Mouse (Mus musculus) heart, adult 8-10 months (tissue): ENCODE measurements around the gene Srrm3. TPM values are rescaled to one million over a fixed set of nuclear protein-coding genes. Genes with fewer than 3 reads are reported as not detected.

Source experiments
- DNase-seq: peaks from one replicate; pipeline ENCODE4 v3.0.0; 2022; ENCODE audit warnings: low spot score
- total RNA-seq, 4 experiments: library from RNA; stranded (reverse); gene quantifications; 2 replicates each; pipeline ENCODE4 v1.2.4; 2022

Gene Srrm3
- total RNA-seq, 4 experiments from 2014 or later, result not detected

DNA sequence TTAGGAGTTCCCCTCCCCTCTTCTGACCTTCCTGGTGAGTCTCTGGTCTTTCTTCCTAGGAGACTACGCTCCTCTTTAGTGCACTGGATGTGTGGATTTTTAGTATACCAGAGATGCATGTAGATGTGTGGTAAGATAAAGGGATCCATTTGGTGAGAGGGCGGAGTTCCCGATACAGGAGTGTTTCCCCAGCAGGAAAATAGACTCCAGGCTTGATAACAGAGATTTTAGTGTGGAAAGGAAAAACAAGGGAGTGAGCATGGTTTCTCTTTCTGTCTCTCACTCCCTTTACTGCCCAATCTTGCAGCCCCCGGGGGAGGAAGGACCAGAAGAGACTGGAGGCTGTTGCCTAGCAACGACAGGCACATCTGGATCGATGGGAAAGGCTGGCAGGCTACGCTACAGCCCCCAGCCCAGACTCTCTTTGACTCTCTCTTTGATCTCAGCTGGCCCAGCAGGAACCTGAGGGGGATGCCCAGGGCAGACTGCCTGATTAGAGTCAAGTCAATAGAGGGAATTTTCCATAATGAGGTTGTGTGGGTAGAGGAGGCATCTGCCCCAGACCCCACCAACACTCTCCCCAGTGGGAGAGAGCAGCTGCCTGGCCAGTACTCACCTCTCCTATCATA lies 15.7 kb downstream of the Srrm3 start:
- DNase-seq, result no peak

DNA sequence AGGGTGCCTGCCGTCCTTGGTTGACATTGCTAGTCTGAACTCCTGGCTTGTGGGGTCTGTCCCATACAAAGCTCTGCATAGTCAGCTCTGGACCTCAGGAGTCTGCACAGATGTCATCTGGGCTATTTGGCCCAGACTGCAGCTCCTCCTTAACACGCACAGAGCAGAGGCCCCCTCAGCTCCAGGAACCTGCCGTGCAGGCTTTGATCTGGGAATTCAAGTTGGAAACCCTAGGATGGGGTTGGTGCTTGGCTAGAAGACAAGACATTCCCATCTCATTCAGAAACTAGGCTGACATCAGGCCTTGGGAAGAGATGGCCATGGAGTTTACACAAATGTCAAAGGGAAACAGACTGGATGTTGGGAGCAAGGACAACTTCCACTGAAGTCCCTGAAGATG lies 17.8 kb downstream of the Srrm3 start:
- DNase-seq, result no peak

DNA sequence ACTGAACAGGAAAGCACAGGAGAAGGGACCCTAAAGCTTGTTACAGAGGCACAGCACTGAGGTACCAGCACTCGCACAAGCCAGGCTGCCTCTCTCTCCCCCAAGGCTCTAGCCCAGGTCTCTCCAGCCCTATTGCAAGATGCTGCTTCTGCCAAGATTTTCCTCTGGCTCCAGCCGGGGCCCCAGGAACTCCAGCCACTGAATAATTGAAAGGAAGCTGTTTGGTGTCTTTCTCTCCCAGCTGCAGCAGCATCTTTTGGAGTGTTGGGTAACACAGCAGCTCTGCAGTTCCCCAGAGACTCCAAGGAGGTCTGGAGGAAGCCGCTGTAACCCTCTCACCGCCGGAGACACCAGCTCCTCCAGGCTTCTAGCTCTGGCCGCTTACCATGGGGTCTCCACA lies 19.5 kb downstream of the Srrm3 start:
- no peak for DNase-seq

DNA sequence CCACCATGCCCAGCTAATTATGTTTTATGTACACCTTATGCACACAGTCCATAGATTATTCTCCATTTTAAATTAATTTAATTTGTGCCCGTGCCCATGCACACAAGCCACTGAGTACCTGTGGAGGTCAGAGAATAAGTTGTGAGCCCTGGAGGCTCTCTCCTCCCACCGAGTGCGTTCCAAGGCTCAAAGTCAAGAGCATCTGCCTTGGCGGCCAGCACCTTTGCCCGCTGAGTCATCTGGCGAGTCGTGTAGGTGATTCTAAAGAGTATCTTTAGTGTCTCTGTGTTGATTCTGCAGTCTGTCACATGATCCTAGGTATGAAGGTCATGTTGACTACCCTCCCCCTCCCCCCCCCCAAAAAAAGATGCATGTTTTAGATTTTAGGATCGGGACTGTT lies 22.7 kb downstream of the Srrm3 start:
- no peak for DNase-seq

DNA sequence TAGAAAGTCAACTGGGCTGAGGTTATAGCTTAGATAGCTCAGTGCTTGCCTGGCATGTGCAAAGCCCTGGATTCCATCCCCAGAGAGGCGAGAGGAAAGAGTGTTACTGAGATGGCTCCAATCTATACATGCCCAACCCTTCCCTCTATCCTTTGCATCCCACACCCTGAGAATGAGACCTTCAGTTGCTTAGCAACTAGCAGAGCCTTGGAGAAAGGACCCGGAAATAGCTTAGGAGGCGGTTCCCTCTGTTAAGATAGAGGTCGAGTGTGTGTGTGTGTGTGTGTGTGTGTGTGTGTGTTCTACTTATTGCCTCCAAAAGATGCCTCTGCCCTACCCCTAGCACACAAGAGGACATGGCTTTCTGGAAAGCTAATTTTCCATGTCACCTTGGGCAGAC lies 26.0 kb downstream of the Srrm3 start:
- DNase-seq, result no peak

DNA sequence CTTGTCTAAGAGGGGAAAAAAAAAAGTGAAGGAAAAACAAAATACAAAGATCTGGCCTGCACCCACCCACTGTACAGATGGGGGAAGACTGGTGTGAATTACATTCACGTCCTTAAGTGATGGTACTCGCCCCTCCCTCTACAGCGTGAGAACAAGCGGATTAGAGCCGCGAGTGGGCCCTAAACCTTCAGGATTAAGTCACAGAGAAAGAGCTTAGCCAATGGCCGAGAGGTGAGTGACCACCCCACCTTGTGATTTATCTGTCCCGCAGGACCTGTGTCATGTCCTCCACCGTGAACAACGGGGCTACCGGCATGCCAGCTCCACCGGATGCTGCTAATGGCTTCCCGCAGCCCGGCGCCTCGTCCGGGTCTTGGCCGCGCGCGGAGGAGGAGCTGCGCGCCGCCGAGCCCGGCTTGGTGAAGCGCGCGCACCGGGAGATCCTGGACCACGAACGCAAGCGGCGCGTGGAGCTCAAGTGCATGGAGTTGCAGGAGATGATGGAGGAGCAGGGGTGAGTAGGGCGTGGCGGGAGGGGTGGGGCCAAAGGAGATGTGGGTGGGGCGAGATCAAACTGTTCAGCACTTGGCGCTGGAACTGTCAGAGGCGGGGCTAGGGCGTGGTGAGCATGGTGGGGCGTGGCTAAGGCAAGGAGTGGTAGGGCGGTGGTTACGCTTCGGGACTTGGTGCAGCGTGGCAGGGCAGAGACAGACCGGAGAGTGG lies 28.2 kb downstream of the Srrm3 start:
- no peak for DNase-seq

DNA sequence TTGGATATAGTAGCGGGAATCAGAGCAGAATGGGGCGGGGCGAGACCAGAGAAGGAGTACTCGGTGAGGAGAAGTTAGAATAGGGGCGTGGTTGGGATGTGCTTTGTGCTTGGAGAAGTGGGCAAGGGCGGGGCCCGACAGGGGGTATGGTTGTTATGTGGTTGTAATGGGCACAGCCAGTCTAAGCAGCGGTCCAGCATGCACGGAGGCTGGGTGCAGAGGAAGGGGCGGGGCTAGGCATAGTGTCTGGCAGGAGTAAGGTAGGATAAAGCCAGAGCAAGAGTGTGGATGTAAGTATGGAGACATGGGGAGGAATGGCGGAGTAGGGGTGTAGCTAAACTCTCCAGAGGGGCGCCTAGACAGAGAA lies 28.8 kb downstream of the Srrm3 start:
- DNase-seq, result no peak

DNA sequence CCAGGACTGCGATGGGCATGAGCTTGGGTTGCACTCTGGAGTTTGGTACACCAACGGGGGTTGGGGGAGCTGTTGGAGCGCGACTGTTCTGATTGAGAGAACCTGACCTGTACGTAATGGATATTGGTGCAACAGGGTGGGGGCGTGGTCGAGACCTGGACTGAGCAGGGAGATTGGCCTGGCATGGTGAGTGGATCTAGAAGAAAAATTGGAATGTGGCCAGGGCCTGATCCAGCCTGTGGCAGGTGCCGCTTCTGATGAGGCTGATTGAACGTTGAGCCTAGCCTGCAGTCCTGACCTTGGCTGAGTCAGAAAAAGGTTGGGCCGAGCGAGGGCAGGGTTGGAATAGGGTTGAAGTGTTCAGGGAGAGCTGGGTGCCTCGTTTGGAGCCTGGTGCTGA lies 29.3 kb downstream of the Srrm3 start:
- no peak for DNase-seq

DNA sequence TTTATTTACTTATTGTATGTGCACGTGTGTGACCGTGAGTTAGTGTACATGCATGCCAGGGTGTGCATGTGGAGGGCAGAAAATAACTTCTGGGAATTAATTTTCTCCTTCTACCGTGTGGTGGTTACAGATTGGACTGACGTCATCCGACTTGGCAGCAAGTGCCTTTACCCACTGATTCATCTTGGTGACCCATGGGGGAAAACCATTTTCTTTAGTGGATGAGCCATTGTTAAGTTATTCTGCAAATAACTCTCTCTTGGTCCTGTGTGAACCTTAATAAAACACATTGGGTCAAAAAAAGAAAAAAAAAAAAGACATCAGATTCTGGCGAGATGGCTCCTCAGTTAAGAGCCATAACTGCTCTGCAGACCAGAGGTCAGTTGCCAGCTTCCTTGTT lies 35.0 kb downstream of the Srrm3 start:
- no peak for DNase-seq

DNA sequence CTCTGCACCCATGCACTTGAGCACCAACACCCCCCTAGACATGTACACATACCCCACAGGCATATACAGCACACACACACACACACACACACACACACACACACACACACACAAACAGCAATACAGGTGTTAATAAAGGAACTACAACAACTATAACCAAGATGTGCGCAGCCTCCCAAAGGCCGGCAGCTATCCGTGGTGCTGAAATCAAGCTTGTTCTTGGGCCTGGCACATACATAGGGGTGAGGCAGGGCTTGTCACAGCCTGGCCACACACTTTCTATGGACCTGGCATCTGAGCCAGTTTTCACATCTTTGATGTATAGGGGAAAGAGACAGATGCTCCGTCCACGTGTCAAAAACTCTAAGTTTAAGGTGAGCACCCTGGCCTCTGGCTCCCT lies 36.7 kb downstream of the Srrm3 start:
- DNase-seq, result no peak

DNA sequence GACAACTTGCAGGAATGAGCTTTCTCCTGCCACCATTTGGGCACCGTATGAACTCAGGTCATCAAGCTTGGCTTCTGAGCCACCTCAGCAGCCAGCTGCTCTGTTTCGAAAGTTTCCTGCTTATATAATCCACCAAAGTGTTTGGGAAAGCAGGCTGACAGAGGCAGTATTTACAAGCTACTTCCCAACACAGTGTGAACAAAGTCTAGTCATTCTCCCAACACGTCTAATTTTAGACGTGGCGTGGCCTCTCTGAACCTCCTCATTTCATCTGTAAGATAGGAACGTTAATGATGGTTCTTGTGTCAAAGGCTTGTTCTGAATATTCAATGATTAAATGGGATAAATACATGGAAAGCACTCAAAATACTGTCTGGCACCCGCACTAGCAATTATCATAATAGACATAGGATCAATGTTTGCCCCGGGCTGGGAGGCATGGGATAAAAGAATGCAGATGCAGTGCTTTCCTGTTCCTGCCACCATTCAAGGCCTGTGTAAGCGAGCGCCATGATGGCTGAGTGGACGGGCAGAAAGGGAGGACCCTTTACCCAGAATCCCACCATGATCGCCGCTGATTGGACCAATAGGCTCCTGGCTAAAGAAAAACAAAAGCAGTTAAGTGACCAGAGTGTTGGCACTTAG lies 39.1 kb downstream of the Srrm3 start:
- DNase-seq, result no peak

DNA sequence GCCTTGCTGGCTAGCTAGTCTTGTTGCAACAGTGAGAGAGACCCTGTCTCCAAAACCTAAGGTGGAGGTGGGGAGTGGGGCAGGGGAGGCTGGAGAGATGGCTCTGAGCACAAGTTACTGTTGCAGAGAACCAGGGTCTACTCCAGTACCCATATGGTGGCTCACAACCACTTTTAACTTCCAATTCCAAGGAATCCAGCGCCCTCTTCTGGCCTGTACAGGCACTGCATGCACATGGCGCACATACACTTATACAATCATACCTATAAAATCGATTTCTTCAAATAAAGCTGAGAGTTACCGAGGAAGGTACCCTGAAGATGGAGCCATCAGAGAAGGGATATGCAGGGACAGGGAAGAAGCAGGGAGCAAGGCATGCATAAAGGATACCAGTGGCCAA lies 40.8 kb downstream of the Srrm3 start:
- DNase-seq, result no peak

DNA sequence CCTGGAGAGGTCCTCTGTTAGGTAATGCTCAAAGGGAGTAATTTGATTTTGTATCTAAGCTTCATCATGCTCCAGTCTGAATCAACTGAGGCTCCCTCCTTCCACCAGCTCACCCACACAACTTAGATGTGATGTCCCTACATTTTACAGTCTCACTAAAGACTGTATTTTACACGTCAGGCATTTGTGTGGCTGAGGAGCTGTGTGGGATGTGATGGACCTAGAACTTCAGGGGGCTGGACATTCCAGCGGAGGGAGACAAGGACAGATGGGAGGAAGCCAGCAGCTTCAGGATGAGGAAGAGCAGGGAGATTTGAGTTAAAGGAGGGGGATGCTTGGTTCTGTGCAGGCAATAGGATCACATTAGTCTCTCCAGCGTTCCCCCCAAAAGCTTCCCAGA lies 41.2 kb downstream of the Srrm3 start:
- no peak for DNase-seq

DNA sequence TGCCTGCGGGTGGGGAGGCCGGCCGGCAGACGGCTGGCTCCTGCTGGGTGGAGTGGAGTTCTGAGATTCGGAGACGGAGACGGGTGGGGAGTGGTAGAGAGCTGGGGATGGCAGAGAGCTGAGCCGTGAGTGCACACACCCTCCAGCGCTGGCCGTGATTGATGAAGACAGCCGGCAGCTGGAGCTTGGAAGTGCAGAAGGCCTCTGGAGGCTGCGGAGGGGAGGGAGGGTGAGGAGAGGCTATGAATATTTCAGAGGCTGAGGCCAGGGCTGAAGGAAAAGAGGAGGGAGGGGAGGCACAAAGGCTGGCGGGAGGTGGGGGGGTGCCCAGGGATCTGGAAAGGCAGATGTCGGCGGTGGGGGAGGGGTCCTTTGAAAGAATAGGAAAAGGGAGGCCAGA lies 44.3 kb downstream of the Srrm3 start:
- no peak for DNase-seq

DNA sequence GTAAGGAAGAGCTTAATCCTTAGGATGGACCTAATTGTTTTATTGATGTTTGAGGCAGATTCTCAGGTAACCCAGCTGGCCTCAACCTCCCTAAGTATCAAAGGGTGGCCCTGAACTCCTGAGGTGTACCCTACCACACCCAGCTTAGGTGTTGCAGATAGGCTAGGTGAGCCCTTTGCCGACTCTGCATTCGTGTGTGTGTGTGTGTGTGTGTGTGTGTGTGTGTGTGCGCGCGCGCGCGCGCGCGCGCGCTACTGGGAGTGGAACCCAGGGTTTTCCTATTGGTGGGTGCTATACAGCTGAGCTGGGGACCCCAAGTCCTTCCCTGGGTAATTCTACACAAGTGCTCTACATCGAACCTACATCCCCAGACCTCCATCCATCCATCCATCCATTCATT lies 44.8 kb downstream of the Srrm3 start:
- no peak for DNase-seq

DNA sequence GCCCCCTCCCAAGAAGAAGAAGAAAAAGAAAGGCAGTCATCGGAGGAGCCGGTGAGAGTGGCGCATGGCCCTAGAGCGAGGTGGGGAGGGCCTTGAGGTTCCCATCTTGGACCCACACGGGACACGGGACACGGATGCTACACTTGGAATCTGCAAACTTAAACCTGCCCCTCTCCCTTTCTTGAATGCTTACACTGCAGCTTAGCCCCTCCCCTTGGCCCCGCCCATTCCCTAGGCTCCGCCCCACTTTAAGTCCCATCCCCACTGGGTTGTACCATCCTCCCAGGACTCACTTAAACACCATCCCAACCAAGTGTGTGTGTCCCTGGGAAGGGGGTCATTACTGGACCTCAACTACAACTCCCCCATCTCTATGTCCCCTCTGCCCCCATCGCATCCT lies 45.7 kb downstream of the Srrm3 start:
- no peak for DNase-seq

DNA sequence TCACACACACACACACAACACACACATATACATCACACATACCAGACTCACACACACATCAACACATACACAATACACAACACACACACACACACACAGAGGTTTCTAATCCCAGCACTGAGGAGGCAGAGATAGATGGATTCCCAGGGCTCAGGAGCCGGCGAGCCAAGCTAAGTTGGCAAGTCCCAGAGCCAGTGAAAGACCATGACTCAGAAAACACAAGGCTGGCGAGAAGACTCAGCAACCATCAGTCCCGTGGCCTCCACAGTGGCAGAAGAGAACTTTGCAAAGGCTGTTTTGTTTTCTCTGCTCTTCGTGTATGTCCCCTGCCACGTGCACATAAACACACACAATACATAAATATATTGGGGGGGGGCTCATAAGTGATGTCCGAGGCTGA lies 47.0 kb downstream of the Srrm3 start:
- DNase-seq, result no peak

DNA sequence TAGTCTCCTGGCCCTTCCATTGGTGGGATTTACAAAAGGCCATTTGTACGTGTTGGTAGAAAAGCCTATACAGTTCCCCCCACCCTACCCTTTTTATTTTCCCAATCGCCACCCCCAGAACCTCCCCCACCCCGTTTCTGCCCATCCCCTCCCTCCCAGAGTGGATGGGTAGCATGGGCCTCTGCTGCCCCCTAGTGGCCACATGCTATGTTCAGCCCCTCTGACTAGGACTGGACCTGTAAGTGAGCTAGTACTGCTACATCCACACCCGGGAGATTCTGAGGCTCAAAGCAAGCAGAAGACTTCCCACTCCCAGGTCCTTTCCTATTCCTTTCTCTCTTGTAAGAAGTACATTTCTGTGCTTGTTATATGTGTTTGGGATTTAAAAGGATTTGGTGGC lies 48.5 kb downstream of the Srrm3 start:
- peak; percentile 44 for DNase-seq

DNA sequence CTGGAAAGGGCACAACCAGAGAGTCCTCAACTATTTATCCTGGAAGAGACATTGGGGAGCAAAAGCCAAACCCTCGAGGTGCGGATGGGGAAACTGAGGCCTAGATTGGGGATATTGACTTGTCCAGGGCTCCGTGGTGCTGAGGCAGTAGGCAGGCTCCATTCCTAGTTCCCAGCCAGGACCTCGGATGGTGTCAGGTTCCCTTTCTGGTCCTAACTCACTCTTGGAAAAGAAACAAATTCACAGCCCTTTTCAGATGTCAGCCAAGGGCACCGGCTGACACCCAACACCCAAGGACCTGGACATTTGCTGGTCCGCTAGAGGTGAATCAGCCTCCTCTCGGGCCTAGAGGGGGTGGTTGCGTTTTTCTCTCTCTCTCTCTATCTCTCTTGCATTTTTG lies 60.0 kb downstream of the Srrm3 start:
- no peak for DNase-seq

DNA sequence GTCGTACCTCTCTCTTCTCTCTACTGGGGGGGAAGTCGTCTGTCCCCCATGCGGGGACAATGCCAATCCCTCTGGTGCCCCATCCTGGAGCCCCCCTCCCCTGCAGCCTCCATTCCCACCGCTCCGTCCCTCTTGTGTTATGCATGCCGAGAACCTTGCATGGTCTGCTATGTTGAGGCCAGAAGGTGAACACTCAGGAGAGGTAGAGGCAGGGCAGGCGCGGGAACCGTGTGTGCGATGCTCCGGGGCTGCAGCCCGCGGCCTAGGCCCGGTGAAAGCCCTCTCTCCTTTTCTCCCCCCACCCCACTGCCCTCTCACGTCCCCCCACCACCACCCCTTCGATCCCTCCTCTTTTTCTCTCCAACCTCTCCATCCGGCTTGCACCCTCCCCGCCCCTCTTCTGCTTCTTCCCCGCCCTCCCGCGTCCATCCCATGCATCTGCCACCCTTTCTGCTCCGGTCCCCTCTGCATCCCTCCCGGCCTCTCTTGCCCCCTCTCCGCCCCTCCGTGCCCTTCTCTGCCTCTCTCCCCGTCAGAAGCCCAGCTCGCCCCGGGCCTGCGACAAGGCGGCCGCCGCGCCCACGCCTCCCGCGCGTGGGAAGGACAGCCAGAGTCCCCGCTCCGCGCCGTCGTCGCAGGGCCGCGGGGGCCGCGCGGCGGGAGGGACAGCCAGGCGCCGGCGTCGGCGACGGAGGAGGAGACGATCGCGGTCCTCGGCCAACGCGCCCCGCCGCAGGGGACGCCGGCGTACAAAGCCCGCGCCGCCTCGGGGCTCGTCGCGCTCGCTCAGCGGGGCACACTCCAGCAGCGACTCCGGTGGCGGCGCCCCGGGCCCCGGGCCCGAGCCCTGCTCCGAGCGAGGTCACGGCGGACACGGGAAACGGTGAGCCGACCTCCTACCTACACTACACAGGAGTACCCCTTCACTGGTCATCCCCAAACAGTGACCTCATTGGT lies 61.2 kb downstream of the Srrm3 start:
- DNase-seq, result no peak

DNA sequence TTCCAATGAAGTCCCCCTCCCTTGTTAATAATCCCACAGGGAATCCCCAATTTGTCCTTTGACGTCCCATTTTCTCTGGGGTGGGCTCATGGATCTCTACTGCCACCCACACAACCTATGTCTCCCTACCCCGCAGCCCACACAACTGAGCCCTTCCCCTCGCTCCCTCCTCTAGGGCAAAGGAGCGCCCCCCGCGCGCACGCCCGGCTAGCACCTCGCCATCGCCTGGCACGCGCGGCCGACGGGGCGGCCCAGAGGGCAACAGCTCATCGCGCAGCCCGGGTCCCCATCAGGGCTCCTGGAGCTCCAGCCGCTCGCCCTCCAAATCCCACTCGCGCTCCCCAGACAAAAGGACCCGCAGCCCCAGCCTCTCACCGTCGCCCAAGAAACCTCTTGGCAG lies 62.0 kb downstream of the Srrm3 start:
- DNase-seq, result no peak
